Mouse (Mus musculus) liver, adult 2 months (tissue): Measurements from ENCODE around the gene Agbl5. TPM values are rescaled to one million over a fixed set of nuclear protein-coding genes. Genes with fewer than 3 reads are reported as not detected.

Experiments
- DNase-seq: peaks from one replicate; pipeline ENCODE4 v3.0.0-alpha.2; 2011; ENCODE audit warnings: low read depth, low spot score; ENCODE audit errors: extremely low read depth
- H3K27ac ChIP-seq: fragments of 200-500 bp; replicated peaks from 2 replicates; pipeline ENCODE4 v1.5.1; 2012; ENCODE audit warnings: low read depth, mild to moderate bottlenecking, control low read depth, inconsistent platforms, low read length; ENCODE audit not compliant: insufficient read depth
- H3K27me3 ChIP-seq: fragments of 200-500 bp; 2 replicates; pipeline ENCODE4 v1.6.1; 2012; ENCODE audit warnings: mild to moderate bottlenecking, moderate library complexity, low read length, inconsistent platforms; ENCODE audit not compliant: control insufficient read depth, insufficient read depth
- H3K36me3 ChIP-seq: fragments of 200-500 bp; 2 replicates; pipeline ENCODE4 v1.6.1; 2012; ENCODE audit warnings: low read length, inconsistent platforms; ENCODE audit not compliant: control insufficient read depth, insufficient read depth
- H3K4me1 ChIP-seq: fragments of 200-500 bp; 2 replicates; pipeline ENCODE4 v1.6.1; 2011; ENCODE audit warnings: low read length; ENCODE audit not compliant: control insufficient read depth, insufficient read depth
- H3K4me3 ChIP-seq: fragments of 200-500 bp; 2 replicates; pipeline ENCODE4 v1.5.1; 2011; ENCODE audit warnings: low read depth, mild to moderate bottlenecking, control low read depth, low read length, moderate library complexity; ENCODE audit not compliant: insufficient read depth
- H3K79me2 ChIP-seq: fragments of 200-500 bp; 2 replicates; pipeline ENCODE4 v1.6.1; 2012; ENCODE audit warnings: inconsistent platforms, mild to moderate bottlenecking, low read length, moderate library complexity; ENCODE audit not compliant: control insufficient read depth, insufficient read depth
- H3K9ac ChIP-seq: fragments of 200-500 bp; 2 replicates; pipeline ENCODE4 v1.6.1; 2012; ENCODE audit warnings: low read depth, mild to moderate bottlenecking, control low read depth, inconsistent platforms, low read length
- CTCF ChIP-seq: fragments of 200-500 bp; IDR thresholded peaks from 2 replicates; pipeline ENCODE4 v1.5.1; 2011; ENCODE audit warnings: low read depth, low read length, control low read depth
- POLR2A ChIP-seq: fragments of 200-500 bp; IDR thresholded peaks from 2 replicates; pipeline ENCODE4 v1.6.1; 2011; ENCODE audit warnings: low read length, control low read depth; ENCODE audit not compliant: insufficient read depth; ENCODE audit errors: extremely low read depth
- WGBS: fragments of 180-500 bp; shearing (Covaris S2); methylation state at CpG from one replicate; pipeline ENCODE4 v1.1.7; 2018; 5-methylcytosine and 5-hydroxymethylcytosine counted together
- polyA plus RNA-seq: library from polyadenylated mRNA; depleted of rRNA; stranded (reverse); fragments of >200 nt; gene quantifications from 2 replicates; pipeline ENCODE4 v1.2.3, GENCODE M21; 2012
- total RNA-seq: library from RNA; depleted of rRNA; stranded (reverse); fragments of >200 nt; gene quantifications from 2 replicates; pipeline ENCODE4 v1.2.3, GENCODE M21; 2014

The Agbl5 gene
- total and polyA plus RNA-seq, 2 experiments = 2.7 to 7.5 TPM

- peaks cover under 1% of the 10 kb centered on the region; the same call in 1 of the 2 replicates for H3K79me2 ChIP-seq
- H3K27ac ChIP-seq = peak within 1 kb of the TSS; percentile 83
- peak; percentile 88 for TF ChIP-seq CTCF
- TF ChIP-seq POLR2A = peak; percentile 97
- 1% methylated on average over 39 of the region's 40 CpGs for WGBS
- H3K4me1 ChIP-seq = peaks cover 31% of the 10 kb centered on the region
- no peaks in the 10 kb centered on the region for H3K27me3 ChIP-seq
- H3K9ac ChIP-seq = peak within 1 kb of the TSS; percentile 85
- DNase-seq = peak; percentile 92
- peak within 1 kb of the TSS; percentile 65 for H3K4me3 ChIP-seq
- H3K36me3 ChIP-seq = no peaks in the 10 kb centered on the region
Measured at GRCm38 (mm10) chr5:30921256-30922033, 33.0 kb downstream of the Agbl5 start, which contains the start of gene Khk. Gene Khk, plus strand, starts transcription at chr5:30921431.

- peak; percentile 56 for DNase-seq
- H3K4me3 ChIP-seq = peak overlapping the region; percentile 65
- H3K9ac ChIP-seq = peak overlapping the region; percentile 85
- H3K4me1 ChIP-seq = peaks cover 42% of the 10 kb centered on the region
- H3K27me3 ChIP-seq = no peaks in the 10 kb centered on the region
- no peak for TF ChIP-seq POLR2A
- no peak for TF ChIP-seq CTCF
- WGBS = 6% methylated on average over 10 of the region's 10 CpGs
- peak overlapping the region; percentile 83 for H3K27ac ChIP-seq
- H3K36me3 ChIP-seq = peaks cover 8% of the 10 kb centered on the region; the same call in 1 of the 2 replicates
- peaks cover 4% of the 10 kb centered on the region; the same call in 1 of the 2 replicates for H3K79me2 ChIP-seq
Measured at GRCm38 (mm10) chr5:30922581-30923041, 34.1 kb downstream of the Agbl5 start.

- H3K9ac ChIP-seq = peak overlapping the region; percentile 85
- H3K27me3 ChIP-seq = no peaks in the 10 kb centered on the region
- WGBS = 12% methylated on average over 6 of the region's 6 CpGs
- H3K79me2 ChIP-seq = peaks cover 4% of the 10 kb centered on the region; the same call in 1 of the 2 replicates
- H3K27ac ChIP-seq = peak overlapping the region; percentile 83
- peaks cover 43% of the 10 kb centered on the region for H3K4me1 ChIP-seq
- no peak for DNase-seq
- TF ChIP-seq POLR2A = no peak
- no peak for TF ChIP-seq CTCF
- H3K36me3 ChIP-seq = peaks cover 9% of the 10 kb centered on the region; the same call in 1 of the 2 replicates
- peak overlapping the region; percentile 65 for H3K4me3 ChIP-seq
Measured at GRCm38 (mm10) chr5:30923119-30923518, 34.6 kb downstream of the Agbl5 start.

- peaks cover 43% of the 10 kb centered on the region for H3K4me1 ChIP-seq
- no peaks in the 10 kb centered on the region for H3K27me3 ChIP-seq
- peak overlapping the region; percentile 34 for H3K4me3 ChIP-seq
- TF ChIP-seq CTCF = no peak
- TF ChIP-seq POLR2A = no peak
- peaks cover 23% of the 10 kb centered on the region; the same call in 1 of the 2 replicates for H3K36me3 ChIP-seq
- peak; percentile 57 for DNase-seq
- peak overlapping the region; percentile 45 for H3K9ac ChIP-seq
- peaks cover 4% of the 10 kb centered on the region; the same call in 1 of the 2 replicates for H3K79me2 ChIP-seq
- 28% methylated on average over 8 of the region's 8 CpGs for WGBS
- H3K27ac ChIP-seq = peak overlapping the region; percentile 83
Measured at GRCm38 (mm10) chr5:30924614-30925013, 36.1 kb downstream of the Agbl5 start.

- Histone ChIP-seq H3K4me3 (no peak overlapping the region), H3K27ac (peak overlapping the region; percentile 83), H3K79me2 (peaks cover 4% of the 10 kb centered on the region; the same call in 1 of the 2 replicates), H3K4me1 (peaks cover 37% of the 10 kb centered on the region), H3K9ac (peak overlapping the region; percentile 45; the same call in 1 of the 2 replicates), H3K36me3 (peaks cover 23% of the 10 kb centered on the region; the same call in 1 of the 2 replicates), H3K27me3 (no peaks in the 10 kb centered on the region)
- TF ChIP-seq CTCF (no peak), POLR2A (no peak)
- peak; percentile 100 for DNase-seq
- 28% methylated on average over 5 of the region's 5 CpGs for WGBS
Measured at GRCm38 (mm10) chr5:30925217-30925616, 36.7 kb downstream of the Agbl5 start.
